In the genomic region with DNA sequence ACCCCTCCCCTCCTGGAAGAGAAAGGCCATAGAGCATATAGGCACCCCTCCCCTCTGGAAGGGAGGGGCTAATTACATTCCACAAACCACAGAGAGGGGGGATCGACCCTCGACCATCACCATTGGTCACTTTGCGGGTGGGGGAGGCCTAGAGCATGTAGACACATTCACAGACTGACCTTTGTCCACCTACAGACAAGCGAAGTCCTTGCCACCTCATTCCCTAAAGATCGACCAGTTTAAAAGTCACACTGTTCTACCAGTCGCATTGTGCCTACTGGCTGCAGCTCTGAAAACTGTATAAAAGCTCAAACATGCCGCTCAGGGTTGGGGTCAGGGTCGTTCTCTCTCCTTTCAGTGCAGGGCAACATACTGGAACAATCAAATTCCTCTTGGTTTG, we compare ENCODE assay signal across 15 mouse cellular contexts. TPM values are rescaled to one million over a fixed set of nuclear protein-coding genes. Genes with fewer than 3 reads are reported as not detected.
DNase-seq lines count a peak whose midpoint lies in the region; ATAC-seq and TF ChIP-seq lines count a peak whose summit lies in the region.
"Had no signal": no experiment of that assay in that cellular context is flagged by ENCODE, and none has a peak within 500 bp of the region (broad histone marks: within the 10 kb centered on the region; RNA-seq: fewer than 3 reads in every experiment).

No protein-coding gene starts in this region.

- no peaks in the 10 kb centered on the region for H3K9me3 ChIP-seq in hindbrain, embryonic 10.5 days
- H3K9me3 ChIP-seq in hindbrain, embryonic 11.5 days (ENCODE audit: control insufficient read depth, low read length), result no peaks in the 10 kb centered on the region
- no peaks in the 10 kb centered on the region for H3K9me3 ChIP-seq in liver, embryonic 14.5 days (ENCODE audit: control insufficient read depth, low read length)
- H3K9me3 ChIP-seq: embryonic facial prominence, embryonic 12.5 days; forebrain, embryonic 12.5 days had no signal

- H3K27me3 ChIP-seq in hindbrain, embryonic 10.5 days (ENCODE audit: insufficient read depth, poor library complexity, severe bottlenecking), result no peaks in the 10 kb centered on the region
- no peaks in the 10 kb centered on the region for H3K27me3 ChIP-seq in hindbrain, embryonic 11.5 days (ENCODE audit: control insufficient read depth, insufficient read depth, low read length)
- no peaks in the 10 kb centered on the region for H3K27me3 ChIP-seq in liver, embryonic 14.5 days (ENCODE audit: control insufficient read depth, insufficient read depth, low read length)
- H3K27me3 ChIP-seq: embryonic facial prominence, embryonic 12.5 days; forebrain, embryonic 12.5 days had no signal

- TF ChIP-seq EP300 in liver, embryonic 14.5 days (IDR thresholded peaks at IDR 0.05; ENCODE audit: low read depth), result no peak

- ATAC-seq in hindbrain, embryonic 11.5 days (ENCODE audit: low FRiP score), result no peak
- peak; percentile 77 for ATAC-seq in liver, embryonic 14.5 days (ENCODE audit: insufficient read depth)

- H3K4me1 ChIP-seq in hindbrain, embryonic 10.5 days (replicated peaks), result peaks cover 8% of the 10 kb centered on the region
- H3K4me1 ChIP-seq in hindbrain, embryonic 11.5 days (replicated peaks; ENCODE audit: control insufficient read depth, insufficient read depth, low read length), result no peaks in the 10 kb centered on the region
- H3K4me1 ChIP-seq in liver, embryonic 14.5 days (replicated peaks; ENCODE audit: control insufficient read depth in 2 of 2, insufficient read depth in 2 of 2, low read length in 1 of 2), result no peaks in the 10 kb centered on the region; a peak in 2 of 4 replicates
- H3K4me1 ChIP-seq: embryonic facial prominence, embryonic 12.5 days; forebrain, embryonic 12.5 days had no signal

- peak; percentile 22 for DNase-seq in hindbrain, embryonic 10.5 days (ENCODE audit: low spot score)
- no peak for DNase-seq in hindbrain, embryonic 11.5 days (ENCODE audit: low spot score)
- DNase-seq in thymus, postnatal 14 days, result peak; percentile 35
- DNase-seq in thymus, adult 18-20 months, result no peak
- peak in 1 of 3 experiments; percentile 35 for DNase-seq in liver, embryonic 14.5 days (ENCODE audit: low read depth in 3 of 3, low spot score in 3 of 3)
- no peak for DNase-seq in layer of hippocampus, adult 9-10 months (ENCODE audit: low spot score)
- DNase-seq in heart, adult 8-10 months (ENCODE audit: low spot score), result no peak
- DNase-seq: gastrocnemius, postnatal 25 days; heart, postnatal 10 days; layer of hippocampus, postnatal 36 days had no signal

- no peak for TF ChIP-seq CTCF in liver, embryonic 14.5 days (IDR thresholded peaks at IDR 0.05; ENCODE audit: low read depth)

- WGBS in hindbrain, embryonic 10.5 days, result 55% methylated on average over 8 of the region's 8 CpGs
- 51% methylated on average over 8 of the region's 8 CpGs for WGBS in hindbrain, embryonic 11.5 days
- WGBS in liver, embryonic 14.5 days (ENCODE audit: insufficient replicate concordance), result 53% methylated on average over 8 of the region's 8 CpGs

- no peak overlapping the region for H3K9ac ChIP-seq in hindbrain, embryonic 11.5 days (ENCODE audit: low read depth, low read length)
- H3K9ac ChIP-seq in liver, embryonic 14.5 days (replicated peaks), result no peak overlapping the region
- H3K9ac ChIP-seq: embryonic facial prominence, embryonic 12.5 days; forebrain, embryonic 12.5 days had no signal

- H3K36me3 ChIP-seq in hindbrain, embryonic 10.5 days, result peaks cover 23% of the 10 kb centered on the region
- no peaks in the 10 kb centered on the region for H3K36me3 ChIP-seq in hindbrain, embryonic 11.5 days (ENCODE audit: control insufficient read depth, insufficient read depth, low read length)
- H3K36me3 ChIP-seq in liver, embryonic 14.5 days (replicated peaks; ENCODE audit: control insufficient read depth, insufficient read depth, low read depth), result no peaks in the 10 kb centered on the region

- H3K4me2 ChIP-seq in hindbrain, embryonic 11.5 days (replicated peaks; ENCODE audit: low read depth, low read length), result no peak overlapping the region
- H3K4me2 ChIP-seq in liver, embryonic 14.5 days (ENCODE audit: low read depth), result peak overlapping the region; percentile 4; the same call in 1 of the 2 replicates
- H3K4me2 ChIP-seq: embryonic facial prominence, embryonic 12.5 days; forebrain, embryonic 12.5 days had no signal

- no peak overlapping the region for H3K4me3 ChIP-seq in hindbrain, embryonic 10.5 days
- no peak overlapping the region for H3K4me3 ChIP-seq in hindbrain, embryonic 11.5 days (ENCODE audit: low read depth, low read length)
- no peak overlapping the region for H3K4me3 ChIP-seq in liver, embryonic 14.5 days (ENCODE audit: insufficient read depth in 1 of 2, low read depth in 2 of 2, low read length in 2 of 2)
- H3K4me3 ChIP-seq: embryonic facial prominence, embryonic 12.5 days; forebrain, embryonic 12.5 days; myocyte had no signal

- H3K27ac ChIP-seq in hindbrain, embryonic 10.5 days, result peak overlapping the region; percentile 45; the same call in 1 of the 2 replicates
- H3K27ac ChIP-seq in hindbrain, embryonic 11.5 days (ENCODE audit: low read depth, low read length), result no peak overlapping the region
- H3K27ac ChIP-seq in liver, embryonic 14.5 days, result no peak overlapping the region
- H3K27ac ChIP-seq: embryonic facial prominence, embryonic 12.5 days; forebrain, embryonic 12.5 days; stomach, postnatal 0 days had no signal

RNA-seq across cellular contexts. Expression of gene Lipa, which starts 15.7 kb away (rescaled TPM):
- 21.9 and 23.2 TPM in 2 replicates for polyA plus RNA-seq in hindbrain, embryonic 10.5 days (2016; fragmentation: Nextera tagmentation; extraction: Ambion mirVana)
- polyA plus RNA-seq in hindbrain, embryonic 11.5 days (2014; fragmentation: Nextera tagmentation; extraction: Ambion mirVana), result 27.3 and 28.2 TPM in 2 replicates
- polyA plus RNA-seq in liver, embryonic 14.5 days (2012; rRNA removed), result 19.3 and 22.7 TPM in 2 replicates
- polyA plus RNA-seq in liver, embryonic 14.5 days (2014; fragmentation: Nextera tagmentation; extraction: Ambion mirVana), result 40.4 and 44.2 TPM in 2 replicates
- 10 to 100 TPM; 22.6 to 27.5 (median 24.7) TPM for total RNA-seq in heart, adult 8-10 months (2022)

RNA-seq across cellular contexts. Expression of gene Ch25h, which starts 36.6 kb away (rescaled TPM):
- 0.24 and 0.37 TPM in 2 replicates for polyA plus RNA-seq in hindbrain, embryonic 10.5 days (2016; fragmentation: Nextera tagmentation; extraction: Ambion mirVana)
- polyA plus RNA-seq in hindbrain, embryonic 11.5 days (2014; fragmentation: Nextera tagmentation; extraction: Ambion mirVana), result 0.42 and 1.0 TPM in 2 replicates
- polyA plus RNA-seq in liver, embryonic 14.5 days (2012; rRNA removed), result 0.15 and 0.29 TPM in 2 replicates
- polyA plus RNA-seq in liver, embryonic 14.5 days (2014; fragmentation: Nextera tagmentation; extraction: Ambion mirVana), result not detected in 2 replicates
- total RNA-seq in heart, adult 8-10 months (2022), result under 1 TPM in 3 of 4 experiments, not detected in 1; 0.44 to 0.69 (median 0.44) TPM
- total RNA-seq: gastrocnemius, postnatal 25 days; megakaryocyte, adult 5-6 weeks had no signal

RNA-seq across cellular contexts. Expression of gene Ifit2, which starts 39.0 kb away (rescaled TPM):
- 2.1 and 4.3 TPM in 2 replicates for polyA plus RNA-seq in hindbrain, embryonic 10.5 days (2016; fragmentation: Nextera tagmentation; extraction: Ambion mirVana)
- 3.7 and 4.2 TPM in 2 replicates for polyA plus RNA-seq in hindbrain, embryonic 11.5 days (2014; fragmentation: Nextera tagmentation; extraction: Ambion mirVana)
- polyA plus RNA-seq in liver, embryonic 14.5 days (2012; rRNA removed), result 0.75 and 2.1 TPM in 2 replicates
- polyA plus RNA-seq in liver, embryonic 14.5 days (2014; fragmentation: Nextera tagmentation; extraction: Ambion mirVana), result 2.8 and 3.5 TPM in 2 replicates
- 1 to 10 TPM; 3.2 to 4.4 (median 3.7) TPM for total RNA-seq in heart, adult 8-10 months (2022)

Comparison
In these comparisons a context has a peak if more than half of its experiments do, and no peak if none do; other contexts are left out.
1. DNase-seq: peak in hindbrain, embryonic 10.5 days (single experiment) and thymus, postnatal 14 days (single experiment); none in hindbrain, embryonic 11.5 days (single experiment), thymus, adult 18-20 months (0 of 2), layer of hippocampus, adult 9-10 months (single experiment) and heart, adult 8-10 months (single experiment).